Mouse (Mus musculus) CH12.LX (cell line): ENCODE measurements around the gene Dcdc2b.

Experiments
- CHD2 ChIP-seq: IDR thresholded peaks from 2 replicates; pipeline ENCODE4 v1.6.1; 2011; ENCODE audit warnings: low read length, improper control_type of control experiment
- CTCF ChIP-seq, 2 experiments: IDR thresholded peaks in 1 of 2; conservative IDR thresholded peaks in 1 of 2; 2 replicates each; pipeline ENCODE4 v1.5.1; 2011 to 2012; ENCODE audit warnings: low read depth in 2 of 2, low read length in 2 of 2, improper control_type of control experiment in 1 of 2, inconsistent platforms in 1 of 2, mild to moderate bottlenecking in 1 of 2, moderate library complexity in 1 of 2
- E2F4 ChIP-seq: IDR thresholded peaks from 2 replicates; pipeline ENCODE4 v1.6.1; 2011; ENCODE audit warnings: low read depth, low read length, improper control_type of control experiment; ENCODE audit not compliant: insufficient replicate concordance
- ELF1 ChIP-seq: IDR thresholded peaks from 2 replicates; pipeline ENCODE4 v1.6.1; 2014; ENCODE audit warnings: low read depth, mild to moderate bottlenecking, inconsistent platforms, low read length, improper control_type of control experiment
- EP300 ChIP-seq: IDR thresholded peaks from 2 replicates; pipeline ENCODE4 v1.6.1; 2011; ENCODE audit warnings: low read length, improper control_type of control experiment
- HCFC1 ChIP-seq: IDR thresholded peaks from 2 replicates; pipeline ENCODE4 v1.6.1; 2012; ENCODE audit warnings: low read depth, mild to moderate bottlenecking, inconsistent platforms, low read length, improper control_type of control experiment
- MAZ ChIP-seq: IDR thresholded peaks from 2 replicates; pipeline ENCODE4 v1.6.1; 2012; ENCODE audit warnings: low read depth, mild to moderate bottlenecking, inconsistent platforms, low read length, improper control_type of control experiment, moderate library complexity
- MXI1 ChIP-seq: IDR thresholded peaks from 2 replicates; pipeline ENCODE4 v1.6.1; 2011; ENCODE audit warnings: mild to moderate bottlenecking, low read depth, low read length, improper control_type of control experiment
- NRF1 ChIP-seq: IDR thresholded peaks from 2 replicates; pipeline ENCODE4 v1.6.1; 2014; ENCODE audit warnings: low read depth, mild to moderate bottlenecking, inconsistent platforms, low read length, improper control_type of control experiment, moderate library complexity
- POLR2A ChIP-seq: IDR thresholded peaks from 2 replicates; pipeline ENCODE4 v1.6.1; 2011; ENCODE audit warnings: low read depth, mild to moderate bottlenecking, improper control_type of control experiment, low read length
- POLR2AphosphoS2 ChIP-seq: IDR thresholded peaks from 2 replicates; pipeline ENCODE4 v1.6.1; 2011; ENCODE audit warnings: low read depth, low read length, improper control_type of control experiment
- TCF12 ChIP-seq: IDR thresholded peaks from 2 replicates; pipeline ENCODE4 v1.6.1; 2014; ENCODE audit warnings: low read depth, mild to moderate bottlenecking, inconsistent platforms, low read length, improper control_type of control experiment
- ZKSCAN1 ChIP-seq: IDR thresholded peaks from 2 replicates; pipeline ENCODE4 v1.6.1; 2012; ENCODE audit warnings: low read depth, inconsistent platforms, low read length, improper control_type of control experiment, borderline replicate concordance
- ZMIZ1 ChIP-seq: IDR thresholded peaks from 2 replicates; pipeline ENCODE4 v1.6.1; 2012; ENCODE audit warnings: low read depth, mild to moderate bottlenecking, inconsistent platforms, low read length, improper control_type of control experiment

DNA sequence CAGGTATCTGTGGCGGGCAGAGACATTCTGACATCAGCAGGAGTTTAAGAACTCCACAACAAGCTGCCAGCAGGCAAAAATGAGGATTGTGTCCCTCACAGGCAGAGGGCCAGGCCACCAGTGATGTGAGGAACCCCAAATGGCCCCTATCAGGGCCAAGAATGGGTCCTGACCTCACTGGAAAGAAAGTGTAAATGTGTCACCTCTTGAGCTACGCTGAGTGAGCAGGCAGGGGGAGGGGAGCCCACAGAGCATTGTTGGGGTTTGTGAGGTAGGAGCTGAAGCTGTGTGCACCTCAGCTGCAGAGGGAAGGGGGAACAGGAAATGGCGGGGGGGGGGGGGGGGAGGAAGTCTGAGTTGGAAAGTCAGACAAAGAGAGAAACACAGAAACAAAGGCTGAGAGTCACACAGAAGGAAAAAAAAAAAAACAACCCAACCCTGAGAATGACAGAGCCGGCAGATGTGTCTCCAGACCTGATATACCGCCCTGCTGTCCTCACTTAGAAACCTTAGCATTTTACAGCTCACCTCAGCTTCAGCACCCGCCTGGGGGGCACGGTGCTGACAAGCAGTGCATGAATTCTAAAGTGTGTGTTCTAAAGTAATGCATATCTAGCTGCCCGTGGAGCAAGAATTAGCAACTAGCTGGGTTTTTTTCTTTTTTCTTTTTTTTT, 38.7 kb downstream of the Dcdc2b start:
- TF ChIP-seq CTCF (conservative IDR thresholded peaks at IDR 0.05 in 1 of 2, IDR thresholded peaks at IDR 0.05 in 1 of 2; ENCODE audit: low read depth in 2 of 2, low read length in 2 of 2) = no peak
- peak; percentile 90 for TF ChIP-seq CHD2
- TF ChIP-seq POLR2A = peak; percentile 38; the same call in 1 of the 2 replicates
- TF ChIP-seq ELF1 = peak; percentile 49; the same call in 1 of the 2 replicates
- TF ChIP-seq ZMIZ1 = no peak
- TF ChIP-seq E2F4 = no peak
- TF ChIP-seq EP300 = peak; percentile 82
- TF ChIP-seq ZKSCAN1 = no peak
- no peak for TF ChIP-seq NRF1
- TF ChIP-seq MXI1 = 0 out of 2 replicates have a peak, but pooled peaks have one; percentile 66
- peak; percentile 85 for TF ChIP-seq TCF12
- no peak for TF ChIP-seq POLR2AphosphoS2
- TF ChIP-seq MAZ = peak; percentile 88
- peak; percentile 51; the same call in 1 of the 2 replicates for TF ChIP-seq HCFC1
